Mouse (Mus musculus): Measurements from ENCODE around the gene Snrnp25. TPM values are rescaled to one million over a fixed set of nuclear protein-coding genes. Genes with fewer than 3 reads are reported as not detected.
A peak's percentile ranks its signal among the peaks of the same experiment; 100 is the strongest.

Gene Snrnp25
- polyA plus RNA-seq (2016; fragmentation: Nextera tagmentation; extraction: Ambion mirVana) = 53.3 and 66.7 TPM in 2 replicates

DNA sequence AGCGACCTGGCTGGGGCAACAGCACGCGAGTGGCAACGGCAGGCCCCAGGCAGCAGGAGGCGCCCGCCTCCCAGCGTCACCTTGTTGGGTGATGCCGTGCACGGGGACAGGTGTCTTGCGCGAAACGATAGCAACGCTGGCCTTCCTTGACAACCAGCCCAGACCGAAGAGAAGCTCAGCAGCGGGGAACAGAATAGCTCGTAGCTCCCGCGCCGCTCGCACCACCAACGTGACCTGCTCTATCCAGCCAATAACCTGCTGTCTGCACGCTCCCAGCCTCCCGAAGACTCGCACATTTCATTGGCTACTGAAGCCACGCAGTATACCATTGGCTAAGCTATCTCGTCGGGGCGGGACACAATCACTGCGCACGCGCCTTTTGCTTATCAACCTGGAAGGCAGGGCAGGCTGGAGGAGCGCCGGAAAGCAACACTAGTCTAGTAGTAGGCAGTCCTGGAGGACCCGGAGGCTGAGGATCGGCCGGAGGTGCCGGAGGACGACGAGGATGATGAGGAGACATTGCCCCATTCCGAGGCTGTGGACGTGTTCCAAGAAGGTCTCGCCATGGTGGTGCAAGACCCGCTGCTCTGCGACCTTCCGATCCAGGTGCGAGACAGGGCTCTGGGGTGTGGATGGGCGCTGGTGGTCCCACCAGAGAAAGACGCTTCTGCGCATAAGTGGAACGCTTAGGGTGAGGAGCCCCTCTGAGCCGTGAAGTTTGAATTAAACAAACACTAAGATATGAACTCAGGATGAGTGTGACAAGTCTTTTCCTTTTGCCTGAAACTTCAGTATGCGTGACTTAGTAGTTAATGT lies at the start of gene Snrnp25:
Snrnp25 (plus strand) TSS at position 358 of the 816 bp plus-strand sequence.
- Histone ChIP-seq H3K27me3 (no peaks in the 10 kb centered on the region; the same call in 1 of the 2 replicates), H3K27ac (replicated peaks) (no peak within 1 kb of the TSS)

DNA sequence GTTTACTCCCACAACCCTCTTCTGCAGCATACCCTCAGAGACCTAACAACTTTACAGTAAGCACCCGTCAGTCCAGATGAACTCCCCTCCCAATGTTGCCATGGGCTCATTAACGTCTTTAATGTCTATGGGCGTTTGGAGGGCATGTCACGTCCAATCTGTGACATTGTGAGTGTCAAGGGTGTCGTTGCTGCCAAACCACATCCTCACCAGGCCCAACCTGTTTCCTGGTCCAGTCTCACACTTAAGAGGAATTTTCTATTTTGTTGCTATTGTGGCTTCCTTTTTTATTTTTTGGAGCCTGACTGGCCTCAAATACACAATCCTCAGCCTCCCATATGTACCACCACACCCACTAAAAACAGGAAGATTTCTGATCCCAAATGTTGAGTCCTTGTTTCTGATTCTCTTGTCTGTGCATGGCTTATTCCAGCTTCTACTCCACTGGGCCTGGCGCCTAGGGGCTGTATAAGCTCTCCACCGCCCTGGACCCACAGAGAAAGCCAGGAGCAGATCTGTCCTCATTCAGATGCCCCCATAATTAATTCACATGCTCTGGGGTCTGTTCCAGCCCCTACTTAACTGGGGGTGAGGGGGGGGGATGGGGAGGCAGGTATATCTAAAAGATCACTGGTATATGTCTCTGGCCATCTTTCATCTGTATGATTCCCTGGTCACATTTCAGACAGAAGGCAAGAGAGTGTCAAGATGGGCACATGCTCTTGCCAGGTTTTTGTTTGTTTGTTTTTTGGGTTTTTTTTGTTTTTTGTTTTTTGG lies 48.2 kb upstream of the Snrnp25 start:
- H3K4me3 ChIP-seq = no peak overlapping the region
- no peaks in the 10 kb centered on the region for H3K36me3 ChIP-seq
- 0 out of 2 replicates have a peak, but pooled peaks have one; percentile 14 for ATAC-seq (ENCODE audit: low FRiP score, low read depth)
- no peak overlapping the region for H3K9ac ChIP-seq (replicated peaks)
- 0 out of 2 replicates have a peak, but pooled peaks cover 6% of the 10 kb centered on the region for H3K27me3 ChIP-seq
- no peak overlapping the region for H3K4me2 ChIP-seq (replicated peaks)
- H3K4me1 ChIP-seq = peaks cover 35% of the 10 kb centered on the region
- no peaks in the 10 kb centered on the region for H3K9me3 ChIP-seq
- WGBS = 85% methylated on average over 7 of the region's 7 CpGs
- H3K27ac ChIP-seq (replicated peaks) = peak overlapping the region; percentile 81

More for the DNA sequence above, at the start of gene Snrnp25:
- peak within 1 kb of the TSS; percentile 59 for H3K4me2 ChIP-seq (replicated peaks)
- peak within 1 kb of the TSS; percentile 54 for H3K4me3 ChIP-seq
- peaks cover 22% of the 10 kb centered on the region for H3K36me3 ChIP-seq
- WGBS = under 1% methylated on average over 52 of the region's 52 CpGs
- H3K9ac ChIP-seq (replicated peaks) = peak within 1 kb of the TSS; percentile 67
- H3K9me3 ChIP-seq = no peaks in the 10 kb centered on the region
- ATAC-seq (ENCODE audit: low FRiP score, low read depth) = peak; percentile 100
- H3K4me1 ChIP-seq = peaks cover 14% of the 10 kb centered on the region

DNA sequence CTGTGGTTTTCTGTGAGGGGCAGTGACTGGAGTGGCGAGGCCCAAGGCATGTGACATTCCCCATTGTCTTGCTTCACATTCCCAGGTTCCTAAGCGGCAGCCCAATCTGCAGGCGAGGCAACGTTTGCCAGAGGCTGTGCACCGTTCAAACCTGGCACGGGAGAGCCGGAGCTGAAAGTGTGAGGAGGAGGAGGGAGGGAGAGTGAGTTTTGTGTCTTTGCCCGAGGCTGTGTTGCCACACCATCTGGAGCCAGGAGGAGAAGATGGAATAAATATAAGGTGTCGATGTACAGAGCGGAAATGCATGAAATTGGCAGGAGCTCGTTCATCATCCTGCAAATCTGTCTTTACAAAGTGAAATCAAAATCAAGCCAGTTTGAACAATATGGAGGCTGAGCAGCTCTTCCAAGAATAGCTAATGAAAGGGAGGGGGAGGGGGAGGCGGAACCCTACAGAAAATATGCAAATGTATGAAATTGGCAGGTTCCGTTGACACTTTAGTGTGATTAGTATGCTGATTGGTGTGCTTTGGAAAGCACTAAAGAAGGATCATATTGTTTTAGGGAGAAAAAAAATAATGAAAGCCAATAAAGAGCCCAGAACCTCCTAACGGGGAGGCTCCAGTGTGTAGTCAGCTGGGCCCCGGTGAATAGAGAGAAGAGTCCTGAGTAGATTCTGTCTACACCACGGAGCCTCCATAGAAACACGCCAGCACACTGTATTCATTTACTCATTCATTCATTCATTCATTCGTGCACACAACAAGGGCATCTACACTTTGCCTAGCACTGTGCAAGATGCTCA lies 47.2 kb upstream of the Snrnp25 start:
- H3K27ac ChIP-seq (replicated peaks) = peak overlapping the region; percentile 81
- H3K27me3 ChIP-seq = 0 out of 2 replicates have a peak, but pooled peaks cover 6% of the 10 kb centered on the region
- no peaks in the 10 kb centered on the region for H3K36me3 ChIP-seq
- peaks cover 41% of the 10 kb centered on the region for H3K4me1 ChIP-seq
- 42% methylated on average over 18 of the region's 18 CpGs for WGBS
- no peaks in the 10 kb centered on the region for H3K9me3 ChIP-seq
- no peak overlapping the region for H3K9ac ChIP-seq (replicated peaks)
- peak; percentile 55 for ATAC-seq (ENCODE audit: low FRiP score, low read depth)
- H3K4me2 ChIP-seq (replicated peaks) = peak overlapping the region; percentile 4; the same call in 1 of the 2 replicates
- no peak overlapping the region for H3K4me3 ChIP-seq

DNA sequence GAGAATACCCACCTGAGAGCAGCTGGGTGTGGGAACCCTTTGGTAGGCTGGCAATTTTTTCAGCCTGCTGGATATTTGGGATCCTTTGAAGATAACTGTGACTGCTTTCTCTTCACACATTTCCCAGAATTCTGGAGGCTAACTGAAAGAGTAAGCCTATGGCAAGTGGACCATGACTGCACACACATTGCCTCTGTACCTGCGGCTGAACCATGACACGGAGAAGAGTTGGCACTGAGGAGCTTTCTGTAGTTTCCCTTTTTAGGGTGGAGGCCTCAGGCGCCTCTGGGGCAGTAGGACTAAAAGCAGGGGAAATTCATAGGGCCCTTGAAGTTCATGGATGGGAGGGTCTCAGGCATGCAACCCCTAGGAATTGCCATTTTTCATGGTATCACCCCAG lies 46.0 kb upstream of the Snrnp25 start:
- Histone ChIP-seq H3K4me2 (replicated peaks) (no peak overlapping the region), H3K4me3 (no peak overlapping the region), H3K36me3 (no peaks in the 10 kb centered on the region), H3K9ac (replicated peaks) (no peak overlapping the region), H3K27me3 (0 out of 2 replicates have a peak, but pooled peaks cover 6% of the 10 kb centered on the region), H3K4me1 (peaks cover 41% of the 10 kb centered on the region), H3K9me3 (no peaks in the 10 kb centered on the region), H3K27ac (replicated peaks) (peak overlapping the region; percentile 81; the same call in 1 of the 2 replicates)
- WGBS = 91% methylated on average over 3 of the region's 3 CpGs
- no peak for ATAC-seq (ENCODE audit: low FRiP score, low read depth)

DNA sequence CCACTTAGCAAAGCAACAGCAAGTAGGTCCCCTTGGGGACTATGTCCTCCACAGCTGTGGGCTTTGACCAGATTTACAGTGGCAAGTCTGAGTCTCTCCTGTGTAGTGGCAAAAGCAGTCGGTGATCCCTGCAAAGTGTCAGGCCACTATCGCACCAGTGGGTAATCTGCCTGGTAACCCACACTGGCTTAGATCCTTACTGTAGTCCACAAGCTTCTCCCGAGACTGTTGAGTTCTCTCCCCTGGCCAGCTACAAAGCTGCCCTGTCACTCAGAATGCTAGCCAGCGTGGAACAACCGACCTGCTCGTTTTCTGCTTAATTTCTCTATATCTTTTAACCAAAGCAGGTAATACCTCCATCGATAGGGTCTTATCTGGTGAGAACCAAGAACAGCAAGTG lies 44.9 kb upstream of the Snrnp25 start:
- Histone ChIP-seq H3K4me2 (replicated peaks) (no peak overlapping the region), H3K4me1 (peaks cover 41% of the 10 kb centered on the region), H3K9ac (replicated peaks) (no peak overlapping the region), H3K9me3 (no peaks in the 10 kb centered on the region), H3K27ac (replicated peaks) (0 out of 2 replicates have a peak overlapping the region, but pooled peaks have one; percentile 5), H3K27me3 (0 out of 2 replicates have a peak, but pooled peaks cover 6% of the 10 kb centered on the region), H3K4me3 (no peak overlapping the region), H3K36me3 (no peaks in the 10 kb centered on the region)
- no peak for ATAC-seq (ENCODE audit: low FRiP score, low read depth)
- WGBS = 78% methylated on average over 7 of the region's 7 CpGs

DNA sequence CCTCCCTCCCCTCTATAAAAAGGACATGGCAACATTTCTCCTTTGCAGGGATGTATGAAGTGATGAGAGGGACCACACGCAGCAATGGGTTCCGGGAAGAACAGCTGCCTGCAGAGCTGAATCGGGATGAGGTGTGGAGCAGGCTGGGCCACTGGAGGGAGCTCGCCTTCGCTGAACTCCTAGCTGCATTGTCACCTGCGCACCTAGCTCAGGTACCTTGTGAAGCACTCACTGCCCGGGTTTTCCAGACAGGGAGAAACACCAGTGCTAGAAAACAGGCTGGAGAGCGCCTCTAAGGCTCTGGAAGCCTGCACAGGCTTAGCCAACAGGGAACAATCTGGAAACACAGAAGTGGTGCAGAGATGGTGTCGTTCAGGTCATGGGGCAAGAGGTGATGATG lies 43.7 kb upstream of the Snrnp25 start:
- Histone ChIP-seq H3K4me1 (peaks cover 41% of the 10 kb centered on the region), H3K4me3 (peak overlapping the region; percentile 28), H3K9ac (replicated peaks) (peak overlapping the region; percentile 47), H3K36me3 (no peaks in the 10 kb centered on the region), H3K9me3 (no peaks in the 10 kb centered on the region), H3K27ac (replicated peaks) (peak overlapping the region; percentile 77), H3K27me3 (0 out of 2 replicates have a peak, but pooled peaks cover 6% of the 10 kb centered on the region), H3K4me2 (replicated peaks) (peak overlapping the region; percentile 48)
- ATAC-seq (ENCODE audit: low FRiP score, low read depth) = 0 out of 2 replicates have a peak, but pooled peaks have one; percentile 25
- 4% methylated on average over 9 of the region's 9 CpGs for WGBS

DNA sequence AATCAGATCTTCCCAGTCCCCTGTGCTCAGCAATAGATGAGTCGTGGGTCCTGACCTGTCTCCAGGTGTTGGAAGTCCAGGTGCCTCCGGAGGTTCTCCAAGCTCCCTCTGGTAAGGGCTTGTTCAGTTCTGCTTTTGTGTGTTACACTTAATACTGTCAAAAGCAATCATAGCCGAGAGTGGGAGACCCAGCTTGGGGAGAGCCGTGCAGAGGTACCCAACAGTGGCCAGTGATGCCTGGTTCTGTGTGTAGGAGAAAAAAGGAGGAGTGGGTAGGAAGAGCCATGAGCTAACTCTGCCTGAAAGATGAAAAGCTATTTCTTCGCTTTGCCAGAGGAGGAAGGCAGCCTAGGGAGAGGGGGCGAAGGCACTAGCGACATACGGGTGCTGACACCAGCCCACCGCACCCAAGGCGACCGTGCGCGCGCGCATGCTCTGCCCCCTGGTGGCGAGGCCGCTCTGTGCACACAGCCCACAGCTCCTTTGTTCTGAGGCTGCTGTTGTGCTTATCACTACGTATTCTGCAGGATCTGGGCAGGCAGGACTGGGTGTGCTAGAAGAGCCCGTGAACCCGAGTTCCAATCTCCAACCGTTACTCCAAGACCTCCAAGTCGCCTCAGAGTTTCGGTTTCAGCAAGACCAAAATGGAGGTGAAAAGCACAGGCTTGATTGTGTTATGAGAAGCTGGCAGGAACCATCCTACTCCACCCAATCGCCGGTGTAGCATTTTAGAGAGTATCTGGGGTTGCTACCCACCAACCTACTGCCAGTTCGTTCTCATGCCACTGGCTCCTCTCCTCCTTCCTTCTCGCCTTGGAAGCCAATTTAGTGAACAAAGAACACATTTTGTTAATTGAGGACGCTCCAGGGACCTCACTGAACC lies 43.1 kb upstream of the Snrnp25 start:
- ATAC-seq (ENCODE audit: low FRiP score, low read depth) = peak; percentile 91
- no peaks in the 10 kb centered on the region for H3K36me3 ChIP-seq
- peak overlapping the region; percentile 28 for H3K4me3 ChIP-seq
- peak overlapping the region; percentile 48 for H3K4me2 ChIP-seq (replicated peaks)
- peak overlapping the region; percentile 47 for H3K9ac ChIP-seq (replicated peaks)
- 0 out of 2 replicates have a peak, but pooled peaks cover 6% of the 10 kb centered on the region for H3K27me3 ChIP-seq
- 16% methylated on average over 28 of the region's 28 CpGs for WGBS
- peak overlapping the region; percentile 77 for H3K27ac ChIP-seq (replicated peaks)
- peaks cover 38% of the 10 kb centered on the region for H3K4me1 ChIP-seq
- H3K9me3 ChIP-seq = no peaks in the 10 kb centered on the region

DNA sequence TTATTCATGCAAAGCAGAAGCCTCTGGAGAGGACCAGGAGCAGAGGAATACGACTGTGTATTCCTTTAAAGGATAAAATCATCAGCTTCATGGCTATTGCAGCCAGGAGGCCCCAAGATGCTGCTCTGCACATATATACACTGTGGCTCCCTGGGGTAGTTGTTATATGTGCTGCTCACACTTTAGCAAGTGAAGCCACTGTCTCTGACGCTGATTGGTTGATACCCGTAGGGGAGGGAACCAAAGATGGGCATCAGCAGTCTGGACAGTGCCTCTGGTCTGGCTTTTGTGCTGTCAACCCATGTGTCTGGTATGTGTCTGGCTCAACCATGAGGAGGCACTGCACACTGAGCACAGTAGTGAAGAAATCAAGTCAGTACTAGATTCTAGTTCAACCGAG lies 38.5 kb upstream of the Snrnp25 start:
- Histone ChIP-seq H3K27ac (replicated peaks) (no peak overlapping the region), H3K27me3 (no peaks in the 10 kb centered on the region), H3K4me2 (replicated peaks) (no peak overlapping the region), H3K4me1 (peaks cover 9% of the 10 kb centered on the region), H3K36me3 (no peaks in the 10 kb centered on the region), H3K4me3 (no peak overlapping the region), H3K9me3 (no peaks in the 10 kb centered on the region), H3K9ac (replicated peaks) (no peak overlapping the region)
- no peak for ATAC-seq (ENCODE audit: low FRiP score, low read depth)
- WGBS = 80% methylated on average over 4 of the region's 4 CpGs

DNA sequence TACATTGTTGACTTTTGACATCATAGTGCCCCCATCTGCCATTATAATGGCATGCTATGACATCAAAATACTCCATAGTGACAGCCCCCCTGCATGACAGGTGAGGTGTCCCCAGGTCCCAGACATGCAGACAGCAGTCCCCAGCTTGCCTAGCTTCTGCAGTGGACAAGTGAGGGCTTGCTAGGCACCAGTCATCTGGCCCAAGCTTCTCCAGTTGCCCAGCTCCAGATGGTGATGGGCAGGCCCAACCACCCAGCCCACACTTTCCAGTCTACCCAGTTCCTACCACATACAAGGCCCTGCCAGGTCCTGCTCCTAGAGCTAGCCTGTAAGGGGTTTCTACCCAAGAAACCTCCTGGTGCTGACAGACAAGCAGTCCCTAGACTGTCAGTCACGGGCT lies 26.7 kb upstream of the Snrnp25 start:
- no peak for ATAC-seq (ENCODE audit: low FRiP score, low read depth)
- WGBS = 86% methylated on average over 1 of the region's 1 CpGs
- Histone ChIP-seq H3K4me2 (replicated peaks) (no peak overlapping the region), H3K27me3 (no peaks in the 10 kb centered on the region; the same call in 1 of the 2 replicates), H3K9ac (replicated peaks) (no peak overlapping the region), H3K4me3 (no peak overlapping the region), H3K9me3 (no peaks in the 10 kb centered on the region), H3K27ac (replicated peaks) (no peak overlapping the region), H3K4me1 (no peaks in the 10 kb centered on the region), H3K36me3 (no peaks in the 10 kb centered on the region)

DNA sequence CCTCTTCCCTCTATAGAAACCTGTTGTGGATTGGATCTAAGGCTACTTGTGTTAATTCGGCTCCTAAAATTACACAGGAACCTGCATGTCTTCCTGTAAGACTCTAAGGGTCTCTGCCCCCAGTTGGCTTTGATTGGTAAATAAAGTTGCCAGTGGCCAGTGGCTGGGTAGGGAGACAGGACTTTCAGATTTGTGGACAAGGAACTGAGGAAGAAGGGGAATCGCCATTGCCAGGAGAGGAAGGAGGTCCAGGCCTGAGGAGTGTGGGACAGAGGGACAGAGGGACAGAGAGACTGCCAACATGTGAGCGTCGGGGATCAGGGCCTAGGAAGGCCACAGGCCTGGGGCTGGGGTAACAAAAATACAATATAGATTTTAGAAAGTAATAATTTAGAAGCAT lies 24.0 kb upstream of the Snrnp25 start:
- H3K9me3 ChIP-seq = no peaks in the 10 kb centered on the region
- WGBS = 88% methylated on average over 4 of the region's 4 CpGs
- no peaks in the 10 kb centered on the region for H3K36me3 ChIP-seq
- no peak overlapping the region for H3K4me2 ChIP-seq (replicated peaks)
- no peak overlapping the region for H3K4me3 ChIP-seq
- H3K27ac ChIP-seq (replicated peaks) = no peak overlapping the region
- no peak for ATAC-seq (ENCODE audit: low FRiP score, low read depth)
- H3K27me3 ChIP-seq = no peaks in the 10 kb centered on the region; the same call in 1 of the 2 replicates
- no peak overlapping the region for H3K9ac ChIP-seq (replicated peaks)
- no peaks in the 10 kb centered on the region for H3K4me1 ChIP-seq
